Mouse (Mus musculus) testis, adult 2 months (tissue): ENCODE measurements around the gene Hsf4.

Experiments used
- CTCF ChIP-seq: fragments of 200-500 bp; IDR thresholded peaks from 2 replicates; pipeline ENCODE4 v1.5.1; 2012; ENCODE audit warnings: low read depth, mild to moderate bottlenecking, inconsistent platforms, low read length, moderate library complexity; ENCODE audit not compliant: control insufficient read depth, insufficient read depth, insufficient replicate concordance
- POLR2A ChIP-seq: fragments of 200-500 bp; IDR thresholded peaks from 2 replicates; pipeline ENCODE4 v1.6.1; 2012; ENCODE audit warnings: low read depth, mild to moderate bottlenecking, inconsistent platforms, low read length, moderate library complexity; ENCODE audit not compliant: control insufficient read depth

DNA sequence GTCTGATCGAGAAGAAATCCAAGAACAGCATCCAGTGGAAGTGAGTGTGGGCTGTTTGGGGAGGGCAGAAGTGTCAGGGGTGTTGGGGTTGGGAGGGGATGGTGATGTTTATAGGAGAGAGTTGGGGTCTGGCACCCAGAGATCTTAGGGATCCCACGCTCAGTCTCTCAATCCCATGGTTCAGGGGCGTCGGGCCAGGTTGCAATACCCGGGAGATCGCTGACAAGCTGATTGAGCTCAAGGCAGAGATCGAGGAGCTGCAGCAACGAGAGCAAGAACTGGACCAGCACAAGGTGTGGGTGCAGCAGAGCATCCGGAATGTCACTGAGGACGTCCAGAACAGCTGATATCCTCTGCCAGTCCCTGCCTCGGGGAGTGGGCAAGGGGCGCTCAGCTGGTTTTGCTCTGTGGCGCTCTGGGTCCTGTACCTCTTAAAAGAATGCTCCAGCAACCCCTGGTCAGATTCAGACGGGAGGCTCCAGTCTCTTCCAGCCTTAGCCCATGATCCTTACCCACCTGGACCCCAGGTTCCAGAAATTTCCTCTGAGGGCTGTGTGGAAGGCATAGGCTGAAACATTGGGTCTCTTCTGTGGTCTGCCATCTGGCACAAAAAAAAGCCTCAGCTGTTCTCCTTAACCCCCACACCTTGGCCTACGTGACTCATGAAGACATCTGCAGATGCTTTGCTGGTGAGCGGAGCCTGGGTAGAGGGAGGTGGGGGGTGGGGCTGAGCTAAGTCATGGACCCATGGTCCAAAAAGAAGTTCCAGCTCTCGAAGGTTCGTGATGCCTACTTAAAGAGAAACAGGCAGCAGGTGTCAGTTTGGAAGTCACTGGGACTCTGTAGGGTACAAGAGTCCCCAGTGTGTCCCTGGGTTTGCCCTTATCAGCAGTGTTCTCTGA, 29.0 kb downstream of the Hsf4 start:
- TF ChIP-seq POLR2A = no peak
- no peak for TF ChIP-seq CTCF
